Mouse (Mus musculus) bone marrow, adult 2 months (tissue): ENCODE results near the gene Ndst4.

Experiments used
- CTCF ChIP-seq: fragments of 200-500 bp; IDR thresholded peaks from 2 replicates; pipeline ENCODE4 v1.5.1; 2011; ENCODE audit warnings: low read length, control low read depth; ENCODE audit not compliant: control insufficient read depth, insufficient read depth
- POLR2A ChIP-seq: fragments of 200-500 bp; IDR thresholded peaks from 2 replicates; pipeline ENCODE4 v1.6.1; 2011; ENCODE audit warnings: low read depth, mild to moderate bottlenecking, control low read depth, low read length, borderline replicate concordance; ENCODE audit not compliant: control insufficient read depth

- TF ChIP-seq POLR2A (no peak), CTCF (no peak)
Observed at GRCm38 (mm10) chr3:125744468-125745141, 340.7 kb downstream of the Ndst4 start.
